23 mouse cellular contexts compared by ENCODE assay signal in the genomic region with DNA sequence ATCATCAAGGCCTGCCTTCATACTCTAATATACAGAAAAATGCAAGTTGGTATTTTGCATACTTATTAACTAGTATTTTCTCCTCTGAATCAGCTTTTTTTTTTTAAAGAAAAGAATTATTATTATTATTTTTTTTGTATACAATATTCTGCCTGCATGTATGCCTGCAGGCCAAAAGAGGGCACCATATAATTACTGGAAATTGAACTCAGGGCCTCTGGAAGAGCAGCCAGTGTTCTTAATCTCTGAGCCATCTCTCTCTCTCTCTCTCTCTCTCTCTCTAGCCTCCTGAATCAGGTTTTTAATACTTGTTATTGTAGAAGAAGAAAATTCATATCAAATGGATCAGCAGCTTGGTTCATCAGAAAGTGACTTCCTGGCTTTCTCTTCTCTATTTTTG. TPM values are rescaled to one million over a fixed set of nuclear protein-coding genes. Genes with fewer than 3 reads are reported as not detected.
A peak's percentile ranks its signal among the peaks of the same experiment; 100 is the strongest.
DNase-seq lines count a peak whose midpoint lies in the region; ATAC-seq and TF ChIP-seq lines count a peak whose summit lies in the region.
"Had no signal": no experiment of that assay in that cellular context is flagged by ENCODE, and none has a peak within 500 bp of the region (broad histone marks: within the 10 kb centered on the region; RNA-seq: fewer than 3 reads in every experiment).

No protein-coding gene starts in this region.

- H3K27me3 ChIP-seq in forebrain, postnatal 0 days (ENCODE audit: insufficient read depth, low read length) = no peaks in the 10 kb centered on the region
- H3K27me3 ChIP-seq in forebrain, embryonic 15.5 days = no peaks in the 10 kb centered on the region
- no peaks in the 10 kb centered on the region for H3K27me3 ChIP-seq in intestine, postnatal 0 days (replicated peaks; ENCODE audit: control insufficient read depth, insufficient read depth, low read length)
- H3K27me3 ChIP-seq in intestine, embryonic 16.5 days (replicated peaks; ENCODE audit: control insufficient read depth, insufficient read depth, low read length) = no peaks in the 10 kb centered on the region
- no peaks in the 10 kb centered on the region for H3K27me3 ChIP-seq in lung, postnatal 0 days (replicated peaks; ENCODE audit: insufficient read depth, low read length)
- no peaks in the 10 kb centered on the region for H3K27me3 ChIP-seq in splenic B cell, adult 2 months (ENCODE audit: control insufficient read depth, insufficient read depth, low read length, poor library complexity, severe bottlenecking)

- DNase-seq in forebrain, postnatal 0 days = no peak
- no peak for DNase-seq in lung, postnatal 0 days (ENCODE audit: low spot score)
- DNase-seq in lung, postnatal 4 days = no peak
- peak; percentile 27 for DNase-seq in splenic B cell, adult 2 months (ENCODE audit: low read depth, low spot score)
- DNase-seq in cerebellum, adult 11 months = no peak
- DNase-seq: adrenal gland, postnatal 14 days; B cell, adult 2 months; cerebellum, adult 18-20 months; cerebellum, postnatal 25 days; gastrocnemius, postnatal 36 days; heart, postnatal 4 days; kidney, postnatal 4 days; lung, adult 18-20 months; retina, postnatal 1 day; thymus, postnatal 14 days had no signal

- TF ChIP-seq EP300 in lung, postnatal 0 days (IDR thresholded peaks at IDR 0.05) = no peak

- no peaks in the 10 kb centered on the region for H3K9me3 ChIP-seq in forebrain, postnatal 0 days (ENCODE audit: low read length)
- H3K9me3 ChIP-seq in forebrain, embryonic 15.5 days = no peaks in the 10 kb centered on the region
- no peaks in the 10 kb centered on the region for H3K9me3 ChIP-seq in intestine, postnatal 0 days (ENCODE audit: control insufficient read depth)
- peaks cover 4% of the 10 kb centered on the region; the same call in 1 of the 2 replicates for H3K9me3 ChIP-seq in intestine, embryonic 16.5 days (ENCODE audit: control insufficient read depth, low read length)
- no peaks in the 10 kb centered on the region for H3K9me3 ChIP-seq in lung, postnatal 0 days (ENCODE audit: low read length)
- H3K9me3 ChIP-seq: forebrain, embryonic 12.5 days; midbrain, embryonic 10.5 days had no signal

- no peak overlapping the region for H3K4me2 ChIP-seq in forebrain, postnatal 0 days (ENCODE audit: low read depth)
- H3K4me2 ChIP-seq in forebrain, embryonic 15.5 days (replicated peaks) = no peak overlapping the region
- no peak overlapping the region for H3K4me2 ChIP-seq in intestine, postnatal 0 days (replicated peaks; ENCODE audit: low read depth)
- no peak overlapping the region for H3K4me2 ChIP-seq in intestine, embryonic 16.5 days (ENCODE audit: low read depth, low read length)
- no peak overlapping the region for H3K4me2 ChIP-seq in lung, postnatal 0 days (replicated peaks; ENCODE audit: low read depth, low read length)
- H3K4me2 ChIP-seq: forebrain, embryonic 12.5 days had no signal

- no peak overlapping the region for H3K27ac ChIP-seq in forebrain, postnatal 0 days (ENCODE audit: low read depth, low read length)
- no peak overlapping the region for H3K27ac ChIP-seq in forebrain, embryonic 15.5 days (replicated peaks)
- H3K27ac ChIP-seq in intestine, postnatal 0 days (ENCODE audit: low read depth, low read length) = no peak overlapping the region
- H3K27ac ChIP-seq in intestine, embryonic 16.5 days (ENCODE audit: low read length) = no peak overlapping the region
- H3K27ac ChIP-seq in lung, postnatal 0 days (ENCODE audit: low read length) = no peak overlapping the region
- H3K27ac ChIP-seq: forebrain, embryonic 12.5 days; macrophage; midbrain, embryonic 10.5 days had no signal

- H3K4me1 ChIP-seq in forebrain, postnatal 0 days (ENCODE audit: insufficient read depth) = no peaks in the 10 kb centered on the region
- H3K4me1 ChIP-seq in forebrain, embryonic 15.5 days = peaks cover 5% of the 10 kb centered on the region; the same call in 1 of the 2 replicates
- H3K4me1 ChIP-seq in intestine, postnatal 0 days (replicated peaks; ENCODE audit: control insufficient read depth, insufficient read depth, low read length) = no peaks in the 10 kb centered on the region
- H3K4me1 ChIP-seq in intestine, embryonic 16.5 days (ENCODE audit: control insufficient read depth, insufficient read depth, low read length) = no peaks in the 10 kb centered on the region; the same call in 1 of the 2 replicates
- H3K4me1 ChIP-seq in lung, postnatal 0 days (ENCODE audit: insufficient read depth, low read depth, low read length) = peaks cover 4% of the 10 kb centered on the region; the same call in 1 of the 2 replicates

- no peaks in the 10 kb centered on the region for H3K36me3 ChIP-seq in forebrain, postnatal 0 days (ENCODE audit: insufficient read depth)
- H3K36me3 ChIP-seq in forebrain, embryonic 15.5 days = no peaks in the 10 kb centered on the region
- no peaks in the 10 kb centered on the region for H3K36me3 ChIP-seq in intestine, postnatal 0 days (ENCODE audit: control insufficient read depth, insufficient read depth)
- H3K36me3 ChIP-seq in intestine, embryonic 16.5 days (ENCODE audit: control insufficient read depth, insufficient read depth, low read length) = no peaks in the 10 kb centered on the region
- no peaks in the 10 kb centered on the region for H3K36me3 ChIP-seq in lung, postnatal 0 days (ENCODE audit: insufficient read depth, low read length)
- no peaks in the 10 kb centered on the region for H3K36me3 ChIP-seq in splenic B cell, adult 2 months (ENCODE audit: control insufficient read depth, insufficient read depth, low read length, poor library complexity, severe bottlenecking)
- H3K36me3 ChIP-seq: forebrain, embryonic 12.5 days; midbrain, embryonic 10.5 days had no signal

- no peak for ATAC-seq in forebrain, postnatal 0 days
- no peak for ATAC-seq in forebrain, embryonic 15.5 days (replicated peaks)
- ATAC-seq in intestine, postnatal 0 days = no peak
- ATAC-seq in intestine, embryonic 16.5 days = no peak
- no peak for ATAC-seq in lung, postnatal 0 days
- ATAC-seq: activated CD4-positive, CD25-positive, alpha-beta regulatory T cell, adult 4 months; inflammation-experienced regulatory T-cells, adult 6 months had no signal

- H3K9ac ChIP-seq in forebrain, postnatal 0 days = no peak overlapping the region
- H3K9ac ChIP-seq in forebrain, embryonic 15.5 days (replicated peaks) = no peak overlapping the region
- no peak overlapping the region for H3K9ac ChIP-seq in intestine, postnatal 0 days (ENCODE audit: low read depth, low read length)
- no peak overlapping the region for H3K9ac ChIP-seq in intestine, embryonic 16.5 days (ENCODE audit: low read depth, low read length)
- no peak overlapping the region for H3K9ac ChIP-seq in lung, postnatal 0 days (replicated peaks; ENCODE audit: low read depth)
- H3K9ac ChIP-seq: forebrain, embryonic 12.5 days had no signal

- H3K4me3 ChIP-seq in forebrain, postnatal 0 days (ENCODE audit: low read depth, low read length) = no peak overlapping the region
- H3K4me3 ChIP-seq in forebrain, embryonic 15.5 days = no peak overlapping the region
- H3K4me3 ChIP-seq in intestine, postnatal 0 days (ENCODE audit: low read depth, low read length) = no peak overlapping the region
- no peak overlapping the region for H3K4me3 ChIP-seq in intestine, embryonic 16.5 days (ENCODE audit: low read length)
- H3K4me3 ChIP-seq in lung, postnatal 0 days (ENCODE audit: low read depth, low read length) = no peak overlapping the region
- H3K4me3 ChIP-seq: forebrain, embryonic 12.5 days; midbrain, embryonic 10.5 days had no signal

- peak; percentile 33; the same call in 1 of the 2 replicates for TF ChIP-seq CTCF in forebrain, postnatal 0 days (IDR thresholded peaks at IDR 0.05; ENCODE audit: low read depth)
- TF ChIP-seq CTCF in intestine, postnatal 0 days (IDR thresholded peaks at IDR 0.05; ENCODE audit: low read depth) = peak; percentile 60
- TF ChIP-seq CTCF in lung, postnatal 0 days (IDR thresholded peaks at IDR 0.05) = peak; percentile 55

RNA-seq across cellular contexts. Expression of a gene that starts 4.0 kb away (rescaled TPM):
- total RNA-seq in forebrain, postnatal 0 days (2014; rRNA removed) = 3.5 and 7.7 TPM in 2 replicates
- 3.1 and 4.8 TPM in 2 replicates for polyA plus RNA-seq in forebrain, postnatal 0 days (2015; fragmentation: Nextera tagmentation; extraction: Ambion mirVana)
- 10.4 and 11.3 TPM in 2 replicates for polyA plus RNA-seq in forebrain, embryonic 15.5 days (2015; fragmentation: Nextera tagmentation; extraction: Ambion mirVana)
- polyA plus RNA-seq in intestine, postnatal 0 days (2015; fragmentation: Nextera tagmentation; extraction: Ambion mirVana) = 3.3 and 3.5 TPM in 2 replicates
- 11.0 and 11.8 TPM in 2 replicates for polyA plus RNA-seq in intestine, embryonic 16.5 days (2015; fragmentation: Nextera tagmentation; extraction: Ambion mirVana)
- polyA plus RNA-seq in lung, postnatal 0 days (2015; fragmentation: Nextera tagmentation; extraction: Ambion mirVana) = 2.4 and 4.3 TPM in 2 replicates

RNA-seq across cellular contexts. Expression of a gene that starts 4.1 kb away (rescaled TPM):
- 33.3 and 47.7 TPM in 2 replicates for total RNA-seq in forebrain, postnatal 0 days (2014; rRNA removed)
- polyA plus RNA-seq in forebrain, postnatal 0 days (2015; fragmentation: Nextera tagmentation; extraction: Ambion mirVana) = 18.3 and 21.1 TPM in 2 replicates
- 12.3 and 12.6 TPM in 2 replicates for polyA plus RNA-seq in forebrain, embryonic 15.5 days (2015; fragmentation: Nextera tagmentation; extraction: Ambion mirVana)
- 10.3 and 10.8 TPM in 2 replicates for polyA plus RNA-seq in intestine, postnatal 0 days (2015; fragmentation: Nextera tagmentation; extraction: Ambion mirVana)
- 7.1 and 7.4 TPM in 2 replicates for polyA plus RNA-seq in intestine, embryonic 16.5 days (2015; fragmentation: Nextera tagmentation; extraction: Ambion mirVana)
- 12.2 and 13.7 TPM in 2 replicates for polyA plus RNA-seq in lung, postnatal 0 days (2015; fragmentation: Nextera tagmentation; extraction: Ambion mirVana)

RNA-seq across cellular contexts. Expression of a gene that starts 12.9 kb away (rescaled TPM):
- 28.8 and 47.4 TPM in 2 replicates for total RNA-seq in forebrain, postnatal 0 days (2014; rRNA removed)
- 39.1 and 41.8 TPM in 2 replicates for polyA plus RNA-seq in forebrain, postnatal 0 days (2015; fragmentation: Nextera tagmentation; extraction: Ambion mirVana)
- polyA plus RNA-seq in forebrain, embryonic 15.5 days (2015; fragmentation: Nextera tagmentation; extraction: Ambion mirVana) = 36.9 and 42.4 TPM in 2 replicates
- polyA plus RNA-seq in intestine, postnatal 0 days (2015; fragmentation: Nextera tagmentation; extraction: Ambion mirVana) = 29.0 and 30.8 TPM in 2 replicates
- polyA plus RNA-seq in intestine, embryonic 16.5 days (2015; fragmentation: Nextera tagmentation; extraction: Ambion mirVana) = 19.3 and 19.8 TPM in 2 replicates
- 28.8 and 29.8 TPM in 2 replicates for polyA plus RNA-seq in lung, postnatal 0 days (2015; fragmentation: Nextera tagmentation; extraction: Ambion mirVana)

RNA-seq across cellular contexts. Expression of a gene that starts 44.5 kb away (rescaled TPM):
- total RNA-seq in forebrain, postnatal 0 days (2014; rRNA removed) = 0.14 and 0.15 TPM in 2 replicates
- polyA plus RNA-seq in forebrain, postnatal 0 days (2015; fragmentation: Nextera tagmentation; extraction: Ambion mirVana) = 0.17 and 0.54 TPM in 2 replicates
- 0.42 and 0.45 TPM in 2 replicates for polyA plus RNA-seq in forebrain, embryonic 15.5 days (2015; fragmentation: Nextera tagmentation; extraction: Ambion mirVana)
- 2.4 and 3.0 TPM in 2 replicates for polyA plus RNA-seq in intestine, postnatal 0 days (2015; fragmentation: Nextera tagmentation; extraction: Ambion mirVana)
- 2.8 and 4.2 TPM in 2 replicates for polyA plus RNA-seq in intestine, embryonic 16.5 days (2015; fragmentation: Nextera tagmentation; extraction: Ambion mirVana)
- 12.5 and 12.6 TPM in 2 replicates for polyA plus RNA-seq in lung, postnatal 0 days (2015; fragmentation: Nextera tagmentation; extraction: Ambion mirVana)
- polyA plus RNA-seq: activated CD4-positive, CD25-positive, alpha-beta regulatory T cell, adult 4 months had no signal

RNA-seq across cellular contexts. Expression of a gene that starts 46.0 kb away (rescaled TPM):
- total RNA-seq in forebrain, postnatal 0 days (2014; rRNA removed) = 120 and 135 TPM in 2 replicates
- polyA plus RNA-seq in forebrain, postnatal 0 days (2015; fragmentation: Nextera tagmentation; extraction: Ambion mirVana) = 112 and 134 TPM in 2 replicates
- polyA plus RNA-seq in forebrain, embryonic 15.5 days (2015; fragmentation: Nextera tagmentation; extraction: Ambion mirVana) = 75.6 and 76.1 TPM in 2 replicates
- polyA plus RNA-seq in intestine, postnatal 0 days (2015; fragmentation: Nextera tagmentation; extraction: Ambion mirVana) = 111 and 119 TPM in 2 replicates
- polyA plus RNA-seq in intestine, embryonic 16.5 days (2015; fragmentation: Nextera tagmentation; extraction: Ambion mirVana) = 116 and 122 TPM in 2 replicates
- polyA plus RNA-seq in lung, postnatal 0 days (2015; fragmentation: Nextera tagmentation; extraction: Ambion mirVana) = 119 and 129 TPM in 2 replicates
